Mouse (Mus musculus) retina, adult 2 months (tissue): ENCODE results near the gene Kcnk5.

Source experiments
- DNase-seq: peaks from one replicate; pipeline ENCODE4 v3.0.0-alpha.2; 2012; ENCODE audit warnings: low read depth, low spot score

Kcnk5 gene

GRCm38 (mm10) chr14:20168054-20168453 is 13.6 kb downstream of the Kcnk5 start:
- DNase-seq: no peak

GRCm38 (mm10) chr14:20165413-20165812 is 16.2 kb downstream of the Kcnk5 start:
- no peak for DNase-seq

GRCm38 (mm10) chr14:20164438-20164837 is 17.2 kb downstream of the Kcnk5 start:
- DNase-seq: no peak

GRCm38 (mm10) chr14:20162686-20163085 is 18.9 kb downstream of the Kcnk5 start:
- no peak for DNase-seq

- no peak for DNase-seq
Measured at GRCm38 (mm10) chr14:20158727-20159681, 22.6 kb downstream of the Kcnk5 start.

- DNase-seq: no peak
Measured at GRCm38 (mm10) chr14:20157595-20157994, 24.0 kb downstream of the Kcnk5 start.

GRCm38 (mm10) chr14:20155718-20156117 is 25.9 kb downstream of the Kcnk5 start:
- no peak for DNase-seq

GRCm38 (mm10) chr14:20154937-20155336 is 26.7 kb downstream of the Kcnk5 start:
- no peak for DNase-seq

- no peak for DNase-seq
Measured at GRCm38 (mm10) chr14:20154245-20154644, 27.4 kb downstream of the Kcnk5 start.

- DNase-seq: no peak
Measured at GRCm38 (mm10) chr14:20149127-20150080, 32.2 kb downstream of the Kcnk5 start.

- no peak for DNase-seq
Measured at GRCm38 (mm10) chr14:20148514-20148913, 33.1 kb downstream of the Kcnk5 start.

- DNase-seq: no peak
Measured at GRCm38 (mm10) chr14:20147854-20148253, 33.8 kb downstream of the Kcnk5 start.

GRCm38 (mm10) chr14:20144093-20144492 is 37.5 kb downstream of the Kcnk5 start:
- no peak for DNase-seq

GRCm38 (mm10) chr14:20138484-20139355 is 42.9 kb downstream of the Kcnk5 start, which contains the start of gene Saysd1:
TSS of gene Saysd1 (minus strand) at chr14:20138534.
- no peak for DNase-seq

GRCm38 (mm10) chr14:20134965-20135671 is 46.5 kb downstream of the Kcnk5 start:
- DNase-seq: no peak

- DNase-seq: no peak
Measured at GRCm38 (mm10) chr14:20128162-20128561, 53.4 kb downstream of the Kcnk5 start.

- DNase-seq: no peak
Measured at GRCm38 (mm10) chr14:20127406-20128087, 54.1 kb downstream of the Kcnk5 start.

- DNase-seq: no peak
Measured at GRCm38 (mm10) chr14:20120868-20121267, 60.7 kb downstream of the Kcnk5 start.

GRCm38 (mm10) chr14:20120012-20120411 is 61.6 kb downstream of the Kcnk5 start:
- no peak for DNase-seq

- DNase-seq: no peak
Measured at GRCm38 (mm10) chr14:20116149-20116605, 65.4 kb downstream of the Kcnk5 start.
